Mouse (Mus musculus) liver, embryonic 14.5 days (tissue): ENCODE data around the gene Zfp568. TPM values are rescaled to one million over a fixed set of nuclear protein-coding genes. Genes with fewer than 3 reads are reported as not detected.

ENCODE experiments used
- ATAC-seq: fragments of 200-750 bp; cut with Nextera tagmentation; 2 replicates; pipeline ENCODE4 v1.8.0; 2017; ENCODE audit warnings: moderate number of reproducible peaks, mild to moderate bottlenecking, moderate library complexity; ENCODE audit not compliant: insufficient read depth
- DNase-seq, 3 experiments: peaks; one replicate each; pipeline ENCODE4 v3.0.0-alpha.2; 2012 to 2013; ENCODE audit warnings: low read depth in 3 of 3, low spot score in 3 of 3
- H3K27ac ChIP-seq: fragments of 300-500 bp; sonication (generic); 2 replicates; pipeline ENCODE4 v1.5.1; 2014; ENCODE audit warnings: moderate library complexity, mild to moderate bottlenecking, control low read depth, inconsistent platforms
- H3K27me3 ChIP-seq: fragments of 300-500 bp; sonication (generic); 2 replicates; pipeline ENCODE4 v1.6.1; 2014; ENCODE audit warnings: mild to moderate bottlenecking, low read length, moderate library complexity; ENCODE audit not compliant: control insufficient read depth, insufficient read depth
- H3K36me3 ChIP-seq: fragments of 300-500 bp; sonication (generic); replicated peaks from 2 replicates; pipeline ENCODE4 v1.6.1; 2014; ENCODE audit warnings: low read depth; ENCODE audit not compliant: control insufficient read depth, insufficient read depth
- H3K4me1 ChIP-seq, 2 experiments: fragments of 200-500 bp in 1 of 2; fragments of 300-500 bp in 1 of 2; sonication (generic) in 1 of 2; replicated peaks; 2 replicates each; pipeline ENCODE4 v1.6.1; 2012 to 2014; ENCODE audit warnings: antibody characterized with exemption in 1 of 2, inconsistent platforms in 1 of 2, low read length in 1 of 2; ENCODE audit not compliant: control insufficient read depth in 2 of 2, insufficient read depth in 2 of 2
- H3K4me2 ChIP-seq: fragments of 300-500 bp; sonication (generic); 2 replicates; pipeline ENCODE4 v1.6.1; 2014; ENCODE audit warnings: low read depth, mild to moderate bottlenecking, control low read depth, moderate library complexity
- H3K4me3 ChIP-seq, 2 experiments: fragments of 200-500 bp in 1 of 2; fragments of 300-500 bp in 1 of 2; sonication (generic) in 1 of 2; 2 replicates each; pipeline ENCODE4 v1.5.1; 2012 to 2014; ENCODE audit warnings: low read depth in 2 of 2, low read length in 2 of 2, mild to moderate bottlenecking in 2 of 2, control low read depth in 1 of 2, inconsistent platforms in 1 of 2, moderate library complexity in 1 of 2; ENCODE audit not compliant: insufficient read depth in 1 of 2
- H3K9ac ChIP-seq: fragments of 300-500 bp; sonication (generic); replicated peaks from 2 replicates; pipeline ENCODE4 v1.6.1; 2014; ENCODE audit warnings: mild to moderate bottlenecking, control low read depth, moderate library complexity
- H3K9me3 ChIP-seq: fragments of 300-500 bp; sonication (generic); 2 replicates; pipeline ENCODE4 v1.6.1; 2016; ENCODE audit warnings: low read length, mixed read lengths; ENCODE audit not compliant: control insufficient read depth
- CTCF ChIP-seq: IDR thresholded peaks from 2 replicates; pipeline ENCODE4 v1.5.1; 2016; ENCODE audit warnings: antibody characterized with exemption, low read depth, control low read depth
- EP300 ChIP-seq: IDR thresholded peaks from 2 replicates; pipeline ENCODE4 v1.6.1; 2016; ENCODE audit warnings: antibody characterized with exemption, low read depth
- WGBS: fragments of 180-500 bp; shearing (Covaris S2); extraction: QIAGEN DNeasy Blood & Tissue Kit; methylation state at CpG from one replicate; pipeline ENCODE4 v1.1.7; 2014; ENCODE audit not compliant: insufficient replicate concordance; 5-methylcytosine and 5-hydroxymethylcytosine counted together
- polyA plus RNA-seq, 2 experiments: library from polyadenylated mRNA; depleted of rRNA in 1 of 2; stranded (reverse) in 1 of 2; unstranded in 1 of 2; fragments of >200 nt; fragmentation: Nextera tagmentation in 1 of 2; extraction: Ambion mirVana in 1 of 2; gene quantifications; 2 replicates each; pipeline versions ENCODE4 v1.2.1 to v1.2.3; 2012 to 2014

The Zfp568 gene
- polyA plus RNA-seq, 2 experiments = 6.1 to 7.0 TPM

GRCm38 (mm10) chr7:30031379-30031778 lies 47.6 kb downstream of the Zfp568 start:
- H3K27me3 ChIP-seq = no peaks in the 10 kb centered on the region
- H3K9me3 ChIP-seq = no peaks in the 10 kb centered on the region
- H3K36me3 ChIP-seq = no peaks in the 10 kb centered on the region
- H3K27ac ChIP-seq = no peak overlapping the region
- no peak overlapping the region for H3K9ac ChIP-seq
- H3K4me3 ChIP-seq = no peak overlapping the region
- 71% methylated on average over 3 of the region's 3 CpGs for WGBS
- no peak for TF ChIP-seq EP300
- TF ChIP-seq CTCF = no peak
- H3K4me2 ChIP-seq = no peak overlapping the region
- 0 out of 4 replicates have a peak, but pooled peaks cover 0 to 2% of the 10 kb centered on the region in 2 experiments for H3K4me1 ChIP-seq
- ATAC-seq (no peak), DNase-seq (no peak)

GRCm38 (mm10) chr7:30034331-30034730 lies 50.6 kb downstream of the Zfp568 start:
- WGBS = 90% methylated on average over 12 of the region's 12 CpGs
- no peaks in the 10 kb centered on the region for H3K9me3 ChIP-seq
- H3K4me2 ChIP-seq = no peak overlapping the region
- H3K36me3 ChIP-seq = no peaks in the 10 kb centered on the region
- DNase-seq = no peak
- H3K27ac ChIP-seq = no peak overlapping the region
- TF ChIP-seq EP300 = no peak
- no peak for TF ChIP-seq CTCF
- no peak for ATAC-seq
- H3K4me1 ChIP-seq = 0 out of 4 replicates have a peak, but pooled peaks cover 0 to 2% of the 10 kb centered on the region in 2 experiments
- no peaks in the 10 kb centered on the region for H3K27me3 ChIP-seq
- H3K9ac ChIP-seq = no peak overlapping the region
- no peak overlapping the region for H3K4me3 ChIP-seq

- TF ChIP-seq EP300 = no peak
- no peak for TF ChIP-seq CTCF
- no peak overlapping the region for H3K4me2 ChIP-seq
- ATAC-seq (no peak), DNase-seq (no peak)
- H3K27ac ChIP-seq = no peak overlapping the region
- no peaks in the 10 kb centered on the region for H3K4me1 ChIP-seq
- no peaks in the 10 kb centered on the region for H3K36me3 ChIP-seq
- no peaks in the 10 kb centered on the region for H3K27me3 ChIP-seq
- H3K9me3 ChIP-seq = no peaks in the 10 kb centered on the region
- no peak overlapping the region for H3K9ac ChIP-seq
- 51% methylated on average over 9 of the region's 9 CpGs for WGBS
- H3K4me3 ChIP-seq = no peak overlapping the region
These were observed 60.6 kb downstream of the Zfp568 start for GRCm38 (mm10) chr7:30044354-30044753.

GRCm38 (mm10) chr7:30048126-30048525 lies 64.4 kb downstream of the Zfp568 start:
- Histone ChIP-seq H3K27me3 (no peaks in the 10 kb centered on the region), H3K9me3 (no peaks in the 10 kb centered on the region), H3K4me1 (peaks cover 8% of the 10 kb centered on the region in 2 experiments), H3K9ac (no peak overlapping the region), H3K4me3 (no peak overlapping the region), H3K4me2 (no peak overlapping the region), H3K27ac (no peak overlapping the region), H3K36me3 (no peaks in the 10 kb centered on the region)
- no peak for ATAC-seq
- DNase-seq = no peak
- WGBS = 69% methylated on average over 4 of the region's 4 CpGs
- TF ChIP-seq CTCF = no peak
- TF ChIP-seq EP300 = no peak

- ATAC-seq = peak; percentile 100
- TF ChIP-seq CTCF (no peak), EP300 (no peak)
- Histone ChIP-seq H3K4me1 (peaks cover 8% of the 10 kb centered on the region in 2 experiments), H3K4me2 (peak within 1 kb of the TSS; percentile 79), H3K9me3 (no peaks in the 10 kb centered on the region), H3K27ac (no peak within 1 kb of the TSS), H3K9ac (peak within 1 kb of the TSS; percentile 64), H3K27me3 (no peaks in the 10 kb centered on the region), H3K36me3 (no peaks in the 10 kb centered on the region), H3K4me3 (peak within 1 kb of the TSS; percentile 83 to 91)
- WGBS = under 1% methylated on average over 40 of the region's 40 CpGs
- peak; percentile 60 to 75 (median 66) for DNase-seq
These were observed 67.3 kb downstream of the Zfp568 start, which contains the start of gene Zfp14 for GRCm38 (mm10) chr7:30050882-30051548. TSS of gene Zfp14 (minus strand) at chr7:30051380.
